Mouse (Mus musculus) frontal cortex, adult 2 months (tissue): ENCODE measurements around the gene Diras2. TPM values are rescaled to one million over a fixed set of nuclear protein-coding genes. Genes with fewer than 3 reads are reported as not detected.
A peak's percentile ranks its signal among the peaks of the same experiment; 100 is the strongest.

Experiments
- DNase-seq, 2 experiments: peaks; one replicate each; pipeline ENCODE4 v3.0.0; 2022; ENCODE audit warnings: low spot score in 1 of 2; ENCODE audit errors: extremely low spot score in 1 of 2
- polyA plus RNA-seq: library from polyadenylated mRNA; depleted of rRNA; stranded (reverse); fragments of >200 nt; gene quantifications from 2 replicates; pipeline ENCODE4 v1.2.3, GENCODE M21; 2012; rRNA removed

The Diras2 gene
- polyA plus RNA-seq, 1 experiment, result 126 TPM

- DNase-seq, result no peak
Observed at GRCm38 (mm10) chr13:52474807-52475206, 56.3 kb downstream of the Diras2 start.

GRCm38 (mm10) chr13:52469795-52470690 is 61.0 kb downstream of the Diras2 start:
- DNase-seq, result peak in 1 of 2 experiments; percentile 68

GRCm38 (mm10) chr13:52465141-52465540 is 65.9 kb downstream of the Diras2 start:
- DNase-seq, result no peak

GRCm38 (mm10) chr13:52459982-52460381 is 71.1 kb downstream of the Diras2 start:
- DNase-seq, result no peak

- DNase-seq, result peak; percentile 51 to 65
Observed at GRCm38 (mm10) chr13:52457889-52458324, 73.2 kb downstream of the Diras2 start.

- DNase-seq, result no peak
Observed at GRCm38 (mm10) chr13:52457177-52457888, 73.7 kb downstream of the Diras2 start.

GRCm38 (mm10) chr13:52455329-52455728 is 75.8 kb downstream of the Diras2 start:
- no peak for DNase-seq

GRCm38 (mm10) chr13:52454708-52455250 is 76.3 kb downstream of the Diras2 start:
- DNase-seq, result no peak

Other genes with a start within 250 kb of the Diras2 start
- 2.6 and 3.3 TPM in 2 replicates for gene Syk, start 51.9 kb upstream of the Diras2 start, polyA plus RNA-seq